Comparison of ENCODE assay signal across 29 mouse cellular contexts in genomic region chr3:102692758-102693325, GRCm38 (mm10).
"Had no signal": no experiment of that assay in that cellular context is flagged by ENCODE, and none has a peak within 500 bp of the region (broad histone marks: within the 10 kb centered on the region; RNA-seq: fewer than 3 reads in every experiment).

No protein-coding gene starts in this region.

- H3K4me2 ChIP-seq: heart, embryonic 11.5 days; heart, embryonic 13.5 days; heart, embryonic 15.5 days; hindbrain, embryonic 12.5 days; hindbrain, embryonic 14.5 days; kidney, embryonic 15.5 days; limb, embryonic 12.5 days; liver, embryonic 11.5 days; liver, embryonic 13.5 days; liver, embryonic 15.5 days had no signal

- H3K9me3 ChIP-seq: heart, embryonic 13.5 days; heart, embryonic 15.5 days; hindbrain, embryonic 10.5 days; hindbrain, embryonic 12.5 days; kidney, embryonic 15.5 days; limb, embryonic 10.5 days; limb, embryonic 12.5 days; liver, embryonic 13.5 days; liver, embryonic 15.5 days had no signal

- H3K9ac ChIP-seq: heart, embryonic 13.5 days; heart, embryonic 15.5 days; hindbrain, embryonic 12.5 days; hindbrain, embryonic 14.5 days; kidney, embryonic 15.5 days; limb, embryonic 12.5 days; liver, embryonic 13.5 days; liver, embryonic 15.5 days; liver, postnatal 0 days had no signal

- H3K36me3 ChIP-seq: heart, embryonic 13.5 days; heart, embryonic 15.5 days; hindbrain, embryonic 10.5 days; hindbrain, embryonic 12.5 days; kidney, embryonic 15.5 days; limb, embryonic 10.5 days; limb, embryonic 12.5 days; liver, embryonic 13.5 days; liver, embryonic 15.5 days had no signal

- H3K4me3 ChIP-seq: heart, adult 2 months; heart, embryonic 13.5 days; heart, embryonic 15.5 days; hindbrain, embryonic 10.5 days; hindbrain, embryonic 12.5 days; kidney, embryonic 15.5 days; limb, embryonic 10.5 days; limb, embryonic 12.5 days; liver, embryonic 13.5 days; liver, embryonic 15.5 days had no signal

- DNase-seq: gastrocnemius, postnatal 14 days; gastrocnemius, postnatal 36 days; heart, adult 11 months; heart, adult 2 months; heart, postnatal 14 days; heart, postnatal 4 days; kidney, adult 18-20 months; kidney, adult 9 months; kidney, postnatal 14 days; kidney, postnatal 36 days; layer of hippocampus, adult 9-11 months; layer of hippocampus, postnatal 36 days; liver; liver, embryonic 13.5 days; liver, postnatal 0 days had no signal

- H3K27ac ChIP-seq: heart, adult 2 months; heart, embryonic 13.5 days; heart, embryonic 15.5 days; hindbrain, embryonic 10.5 days; hindbrain, embryonic 12.5 days; hindbrain, embryonic 14.5 days; kidney, embryonic 15.5 days; kidney, postnatal 0 days; limb, embryonic 10.5 days; limb, embryonic 12.5 days; liver, embryonic 13.5 days; liver, embryonic 15.5 days had no signal

- ATAC-seq: inflammation-experienced regulatory T-cells, adult 6 months; intestine, embryonic 16.5 days; liver, postnatal 0 days had no signal

- H3K4me1 ChIP-seq: heart, embryonic 13.5 days; heart, embryonic 15.5 days; hindbrain, embryonic 10.5 days; hindbrain, embryonic 12.5 days; kidney, embryonic 15.5 days; liver, embryonic 13.5 days; liver, embryonic 15.5 days had no signal

- H3K27me3 ChIP-seq: heart, embryonic 15.5 days; kidney, embryonic 15.5 days; liver, embryonic 13.5 days; liver, embryonic 15.5 days had no signal
